Mouse (Mus musculus): ENCODE data around the gene Olfr1354.
"Not testable (repeated sequence)": the region's sequence is repeated elsewhere in the genome, so short reads cannot be mapped to it uniquely, and the experiment has no call there.

The Olfr1354 gene

GRCm38 (mm10) chr10:78912871-78913270, at the start of gene Olfr1354:
TSS of gene Olfr1354 (plus strand) at chr10:78913171.
- DNase-seq (ENCODE audit: low spot score in 2 of 2): not testable (repeated sequence)

DNA sequence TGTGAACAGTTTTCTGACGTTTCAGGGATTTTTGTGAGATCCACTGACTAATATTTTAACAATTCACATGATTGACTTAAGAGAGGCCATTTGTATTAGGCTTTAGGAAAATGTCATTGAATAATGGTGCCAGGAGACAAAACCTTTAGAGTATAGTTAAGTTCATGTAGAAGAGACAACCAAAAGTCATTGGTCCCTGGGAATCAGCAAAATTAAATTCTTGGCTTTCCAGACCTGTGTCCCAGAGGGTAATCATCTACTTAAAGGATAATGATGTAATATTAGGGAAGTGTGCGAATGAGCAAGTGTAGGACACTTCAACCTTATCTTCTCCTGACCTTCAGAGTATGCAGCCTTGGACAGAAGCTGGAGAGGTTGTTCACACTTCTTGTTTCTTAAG, 37.7 kb upstream of the Olfr1354 start, which contains the start of gene Olfr1355:
TSS of gene Olfr1355 (plus strand) at position 301 of the 400 bp plus-strand sequence.
- no peak for DNase-seq (ENCODE audit: low spot score in 2 of 2)

DNA sequence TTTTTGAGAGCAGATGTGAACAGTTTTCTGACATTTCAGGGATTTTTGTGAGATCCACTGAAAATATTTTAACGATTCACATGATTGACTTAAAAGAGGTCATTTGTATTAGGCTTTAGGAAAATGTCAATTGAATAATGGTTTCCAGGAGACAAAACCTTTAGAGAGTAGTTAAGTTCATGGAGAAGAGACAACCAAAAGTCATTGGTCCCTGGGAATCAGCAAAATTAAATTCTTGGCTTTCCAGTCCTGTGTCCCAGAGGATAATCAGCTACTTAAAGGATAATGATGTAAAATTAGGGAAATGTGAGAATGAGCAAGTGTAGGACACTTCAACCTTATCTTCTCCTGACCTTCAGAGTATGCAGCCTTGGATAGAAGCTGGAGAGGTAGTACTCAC, 37.4 kb downstream of the Olfr1354 start, which contains the start of gene Olfr8:
TSS of gene Olfr8 (plus strand) at position 301 of the 400 bp plus-strand sequence.
- not testable (repeated sequence) for DNase-seq (ENCODE audit: low spot score in 2 of 2)

- DNase-seq (ENCODE audit: low spot score in 2 of 2): not testable (repeated sequence)
Measured at GRCm38 (mm10) chr10:78963009-78963408, 50.0 kb downstream of the Olfr1354 start, which contains the start of gene Olfr1353. TSS of gene Olfr1353 (plus strand) at chr10:78963309.

Measured in urinary bladder, postnatal 36 days (tissue).